Mouse (Mus musculus) heart, postnatal 0 days (tissue): Measurements from ENCODE around the gene Fer. TPM values are rescaled to one million over a fixed set of nuclear protein-coding genes. Genes with fewer than 3 reads are reported as not detected.
A peak's percentile ranks its signal among the peaks of the same experiment; 100 is the strongest.

Source experiments
- ATAC-seq: fragments of 200-750 bp; cut with Nextera tagmentation; 2 replicates; pipeline ENCODE4 v1.8.0; 2017; ENCODE audit warnings: low read depth, moderate number of reproducible peaks, moderate library complexity; ENCODE audit not compliant: insufficient read depth
- DNase-seq: peaks from one replicate; pipeline ENCODE4 v3.0.0-alpha.2; 2016; ENCODE audit warnings: low spot score
- H3K27ac ChIP-seq: fragments of 300-500 bp; sonication (generic); 2 replicates; pipeline ENCODE4 v1.5.1; 2014; ENCODE audit warnings: low read depth, mild to moderate bottlenecking
- H3K27me3 ChIP-seq: fragments of 300-500 bp; sonication (generic); 2 replicates; pipeline ENCODE4 v1.6.1; 2014; ENCODE audit warnings: low read length, mixed read lengths; ENCODE audit not compliant: control insufficient read depth, insufficient read depth
- H3K36me3 ChIP-seq: fragments of 300-500 bp; sonication (generic); replicated peaks from 2 replicates; pipeline ENCODE4 v1.6.1; 2014; ENCODE audit warnings: low read length, mixed read lengths; ENCODE audit not compliant: control insufficient read depth, insufficient read depth
- H3K4me1 ChIP-seq: fragments of 300-500 bp; sonication (generic); 2 replicates; pipeline ENCODE4 v1.6.1; 2014; ENCODE audit warnings: antibody characterized with exemption; ENCODE audit not compliant: control insufficient read depth, insufficient read depth
- H3K4me2 ChIP-seq: fragments of 300-500 bp; sonication (generic); 2 replicates; pipeline ENCODE4 v1.6.1; 2014; ENCODE audit warnings: low read depth, mild to moderate bottlenecking, low read length, moderate library complexity
- H3K4me3 ChIP-seq: fragments of 300-500 bp; sonication (generic); 2 replicates; pipeline ENCODE4 v1.5.1; 2014; ENCODE audit warnings: low read depth, low read length
- H3K9ac ChIP-seq: fragments of 300-500 bp; sonication (generic); replicated peaks from 2 replicates; pipeline ENCODE4 v1.6.1; 2014; ENCODE audit warnings: low read depth, low read length, mixed read lengths
- H3K9me3 ChIP-seq: fragments of 300-500 bp; sonication (generic); replicated peaks from 2 replicates; pipeline ENCODE4 v1.6.1; 2016; ENCODE audit warnings: low read length; ENCODE audit not compliant: control insufficient read depth
- CTCF ChIP-seq: IDR thresholded peaks from 2 replicates; pipeline ENCODE4 v1.5.1; 2016; ENCODE audit warnings: antibody characterized with exemption, control low read depth, low read depth
- EP300 ChIP-seq: IDR thresholded peaks from 2 replicates; pipeline ENCODE4 v1.6.1; 2016; ENCODE audit warnings: antibody characterized with exemption, low read depth
- WGBS: fragments of 180-500 bp; shearing (Covaris S2); extraction: QIAGEN DNeasy Blood & Tissue Kit; methylation state at CpG from one replicate; pipeline ENCODE4 v1.1.7; 2014; 5-methylcytosine and 5-hydroxymethylcytosine counted together
- polyA plus RNA-seq: library from polyadenylated mRNA; unstranded; fragments of >200 nt; fragmentation: Nextera tagmentation; extraction: Ambion mirVana; gene quantifications from 2 replicates; pipeline ENCODE4 v1.2.1, GENCODE M21; 2015
- total RNA-seq: library from RNA; depleted of rRNA; stranded (reverse); fragments of >200 nt; gene quantifications from 2 replicates; pipeline ENCODE4 v1.2.3, GENCODE M21; 2014; ENCODE audit warnings: low replicate concordance

The Fer gene
- total and polyA plus RNA-seq, 2 experiments from 2014 or later = 12.4 to 16.2 TPM

DNA sequence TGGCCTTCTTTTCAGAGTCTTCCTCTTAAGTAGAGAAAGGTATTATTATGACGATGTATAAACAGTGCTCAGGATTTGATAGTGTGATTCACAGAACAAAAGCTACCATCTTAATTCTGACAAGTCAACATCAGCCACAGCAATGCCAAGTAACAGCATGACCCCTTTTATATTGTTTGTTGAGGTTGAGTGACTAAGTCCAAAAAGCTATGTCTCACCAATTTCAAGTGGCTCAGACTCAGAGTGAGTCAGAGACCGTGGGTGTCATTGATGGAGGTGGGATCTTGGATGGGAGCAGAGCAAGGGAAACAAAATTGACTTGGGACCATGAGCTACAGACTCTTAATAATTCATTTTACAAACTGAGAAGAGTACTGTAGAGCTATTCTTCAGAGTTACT, 230.9 kb downstream of the Fer start:
- H3K4me3 ChIP-seq = no peak overlapping the region
- no peak for TF ChIP-seq EP300
- TF ChIP-seq CTCF = no peak
- no peaks in the 10 kb centered on the region; the same call in 1 of the 2 replicates for H3K4me1 ChIP-seq
- ATAC-seq (no peak), DNase-seq (no peak)
- H3K27me3 ChIP-seq = no peaks in the 10 kb centered on the region
- no peak overlapping the region for H3K27ac ChIP-seq
- WGBS = 85% methylated on average over 2 of the region's 2 CpGs
- H3K9me3 ChIP-seq = no peaks in the 10 kb centered on the region
- no peak overlapping the region for H3K4me2 ChIP-seq
- H3K36me3 ChIP-seq = no peaks in the 10 kb centered on the region
- H3K9ac ChIP-seq = no peak overlapping the region

DNA sequence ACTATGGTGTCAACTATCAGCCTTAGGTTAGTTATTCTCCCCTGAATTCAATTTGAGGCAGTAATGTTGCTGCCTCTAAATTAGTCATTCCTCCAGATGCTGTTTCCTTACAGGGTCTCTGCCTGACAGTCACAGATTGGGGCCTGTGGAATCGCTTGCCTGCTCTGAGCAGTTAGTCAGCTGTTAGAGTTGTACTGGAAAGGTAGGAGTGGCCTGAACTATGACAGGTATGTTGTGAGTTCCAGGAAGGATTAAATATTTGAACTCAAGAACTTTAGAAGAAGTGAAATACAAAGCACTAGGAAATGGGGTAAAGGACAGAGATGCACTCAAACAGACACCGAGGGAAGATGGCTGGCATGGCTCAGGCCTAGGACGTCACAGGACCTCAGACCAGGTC, 233.9 kb downstream of the Fer start:
- DNase-seq (no peak), ATAC-seq (no peak)
- no peak overlapping the region for H3K4me2 ChIP-seq
- no peaks in the 10 kb centered on the region for H3K36me3 ChIP-seq
- TF ChIP-seq EP300 = no peak
- TF ChIP-seq CTCF = no peak
- 86% methylated on average over 3 of the region's 3 CpGs for WGBS
- peaks cover 7% of the 10 kb centered on the region for H3K4me1 ChIP-seq
- no peak overlapping the region for H3K4me3 ChIP-seq
- no peaks in the 10 kb centered on the region for H3K9me3 ChIP-seq
- H3K9ac ChIP-seq = no peak overlapping the region
- no peaks in the 10 kb centered on the region for H3K27me3 ChIP-seq
- no peak overlapping the region for H3K27ac ChIP-seq

- WGBS = 90% methylated on average over 5 of the region's 5 CpGs
- Histone ChIP-seq H3K36me3 (no peaks in the 10 kb centered on the region), H3K27ac (no peak overlapping the region), H3K4me2 (no peak overlapping the region), H3K9me3 (no peaks in the 10 kb centered on the region), H3K9ac (no peak overlapping the region), H3K4me3 (no peak overlapping the region), H3K27me3 (no peaks in the 10 kb centered on the region), H3K4me1 (peaks cover 7% of the 10 kb centered on the region)
- TF ChIP-seq EP300 (no peak), CTCF (no peak)
- DNase-seq (no peak), ATAC-seq (no peak)
Measured at GRCm38 (mm10) chr17:64097788-64098359, 235.0 kb downstream of the Fer start.

DNA sequence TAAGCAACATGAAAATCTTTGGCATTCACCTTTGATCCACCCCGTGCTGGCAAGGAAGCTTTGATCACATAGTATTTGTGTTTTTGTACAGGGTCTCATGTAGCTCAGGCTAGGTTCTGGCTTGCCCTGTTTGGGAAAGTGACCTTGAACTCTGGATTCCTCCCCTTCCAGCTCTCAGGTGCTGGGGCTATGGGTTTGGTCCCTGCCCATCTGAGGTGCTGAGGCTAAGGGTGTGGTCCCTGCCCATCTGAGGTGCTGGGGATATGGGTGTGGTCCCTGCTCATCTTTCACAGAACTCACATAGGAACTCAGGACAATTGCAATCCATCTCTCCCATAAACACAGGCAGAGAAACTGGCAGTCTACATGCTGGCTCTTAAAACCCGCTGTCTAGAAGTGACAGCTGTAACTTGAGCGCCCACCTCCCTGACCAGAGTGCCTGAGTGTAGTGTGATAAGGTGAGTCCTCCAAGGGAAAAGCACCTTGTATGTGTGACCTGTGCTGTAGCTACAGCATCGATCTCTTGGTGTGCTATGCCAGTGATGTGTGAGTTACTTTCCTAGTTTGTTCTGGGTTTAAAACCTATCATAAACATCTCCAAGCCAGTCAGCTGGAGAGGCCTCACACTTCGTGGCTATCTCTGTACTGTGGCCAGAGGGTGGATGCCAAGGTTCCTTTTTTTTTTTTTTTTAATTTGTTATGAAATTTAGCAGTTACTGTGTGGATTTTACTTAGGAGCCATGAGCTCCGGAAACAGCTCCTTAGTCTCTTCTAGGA, 236.7 kb downstream of the Fer start:
- H3K4me2 ChIP-seq = peak overlapping the region; percentile 34
- no peaks in the 10 kb centered on the region for H3K9me3 ChIP-seq
- no peak overlapping the region; the same call in 1 of the 2 replicates for H3K9ac ChIP-seq
- peak; percentile 51 for DNase-seq
- H3K27ac ChIP-seq = peak overlapping the region; percentile 88
- peak; percentile 72 for ATAC-seq
- H3K4me3 ChIP-seq = no peak overlapping the region
- no peaks in the 10 kb centered on the region for H3K36me3 ChIP-seq
- TF ChIP-seq CTCF = no peak
- no peak for TF ChIP-seq EP300
- WGBS = 38% methylated on average over 6 of the region's 6 CpGs
- H3K4me1 ChIP-seq = peaks cover 7% of the 10 kb centered on the region
- no peaks in the 10 kb centered on the region for H3K27me3 ChIP-seq

GRCm38 (mm10) chr17:64100172-64100510, 237.3 kb downstream of the Fer start:
- ATAC-seq = peak; percentile 91
- no peaks in the 10 kb centered on the region for H3K9me3 ChIP-seq
- no peaks in the 10 kb centered on the region for H3K27me3 ChIP-seq
- DNase-seq = peak; percentile 76
- 19% methylated on average over 3 of the region's 3 CpGs for WGBS
- no peaks in the 10 kb centered on the region for H3K36me3 ChIP-seq
- TF ChIP-seq CTCF = no peak
- 0 out of 2 replicates have a peak, but pooled peaks have one; percentile 43 for TF ChIP-seq EP300
- H3K9ac ChIP-seq = no peak overlapping the region
- H3K4me2 ChIP-seq = peak overlapping the region; percentile 34
- peak overlapping the region; percentile 88 for H3K27ac ChIP-seq
- H3K4me3 ChIP-seq = no peak overlapping the region
- H3K4me1 ChIP-seq = peaks cover 7% of the 10 kb centered on the region

- Histone ChIP-seq H3K4me3 (no peak overlapping the region), H3K9ac (no peak overlapping the region), H3K27ac (no peak overlapping the region), H3K4me2 (no peak overlapping the region), H3K4me1 (0 out of 2 replicates have a peak, but pooled peaks cover 3% of the 10 kb centered on the region), H3K9me3 (no peaks in the 10 kb centered on the region), H3K27me3 (no peaks in the 10 kb centered on the region), H3K36me3 (no peaks in the 10 kb centered on the region)
- no peak for TF ChIP-seq EP300
- no peak for TF ChIP-seq CTCF
- DNase-seq = no peak
- ATAC-seq = no peak
- WGBS = 84% methylated on average over 5 of the region's 5 CpGs
Measured at GRCm38 (mm10) chr17:64108773-64109172, 245.9 kb downstream of the Fer start.
